Mouse (Mus musculus): Measurements from ENCODE around the gene Dact3. TPM values are rescaled to one million over a fixed set of nuclear protein-coding genes. Genes with fewer than 3 reads are reported as not detected.

The Dact3 gene
- polyA plus RNA-seq, 1 experiment from 2014 or later = 2.1 TPM

DNA sequence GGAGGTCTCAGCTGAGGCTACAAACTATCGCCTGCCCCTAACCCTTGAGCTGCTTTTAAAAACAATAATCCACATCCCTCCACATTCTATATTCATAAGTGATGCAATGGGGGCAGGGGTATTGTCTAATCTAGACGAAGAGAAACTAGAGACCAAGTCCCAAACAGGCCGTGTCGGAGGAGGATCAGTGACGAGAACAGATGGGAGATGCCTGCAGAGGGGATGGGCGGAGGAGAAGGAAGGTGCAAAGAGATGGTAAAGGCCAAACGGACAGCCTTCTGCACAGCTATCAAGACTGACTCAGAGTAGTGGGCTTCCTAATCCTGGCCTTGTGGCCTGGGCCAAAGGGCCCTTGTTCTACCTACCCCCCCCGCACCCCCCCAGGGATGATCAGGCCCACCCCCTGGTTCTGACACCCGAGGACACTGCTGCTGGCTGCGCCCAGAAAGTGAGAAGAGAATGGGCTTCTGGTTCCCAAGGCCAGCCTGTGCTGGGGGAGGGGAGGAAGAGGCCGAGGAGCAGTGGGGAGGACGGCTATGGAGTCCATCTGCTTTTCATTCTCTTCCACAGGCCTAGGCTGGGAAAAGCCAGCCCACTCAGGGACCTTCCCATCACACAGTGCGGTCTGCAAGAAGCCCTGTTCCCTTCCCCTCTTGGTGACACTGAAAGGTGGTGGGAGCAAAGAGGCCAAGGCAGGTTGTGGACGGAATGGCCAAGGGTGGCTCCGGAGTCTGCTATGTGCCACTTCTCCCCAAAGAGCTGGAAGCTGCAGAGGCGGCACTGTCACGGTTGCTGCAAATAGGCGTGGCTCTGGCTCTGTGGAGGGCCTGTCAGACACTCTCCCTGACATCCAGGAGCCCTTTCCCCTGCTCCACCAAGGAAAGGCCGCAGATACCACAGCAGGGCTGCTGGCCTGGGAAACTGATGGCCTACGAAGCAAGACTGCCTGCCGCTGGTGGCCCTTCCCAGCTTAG lies 46.0 kb downstream of the Dact3 start:
- whole genome bisulfite sequencing = 50% methylated on average over 21 of the region's 21 CpGs
- Histone ChIP-seq H3K9ac (ENCODE audit: low read length) (peak overlapping the region; percentile 98), H3K9me3 (ENCODE audit: control insufficient read depth, low read length) (no peaks in the 10 kb centered on the region), H3K27ac (ENCODE audit: low read length) (no peak overlapping the region; the same call in 1 of the 2 replicates), H3K36me3 (ENCODE audit: control insufficient read depth, insufficient read depth, low read length) (peaks cover 17% of the 10 kb centered on the region), H3K4me1 (replicated peaks; ENCODE audit: control insufficient read depth, insufficient read depth, low read length) (peaks cover 39% of the 10 kb centered on the region), H3K4me2 (ENCODE audit: low read depth, low read length) (peak overlapping the region; percentile 74), H3K27me3 (ENCODE audit: control insufficient read depth, insufficient read depth, low read depth, low read length) (no peaks in the 10 kb centered on the region), H3K4me3 (ENCODE audit: low read length) (peak overlapping the region; percentile 98)
- ATAC-seq (ENCODE audit: low read depth) = no peak

DNA sequence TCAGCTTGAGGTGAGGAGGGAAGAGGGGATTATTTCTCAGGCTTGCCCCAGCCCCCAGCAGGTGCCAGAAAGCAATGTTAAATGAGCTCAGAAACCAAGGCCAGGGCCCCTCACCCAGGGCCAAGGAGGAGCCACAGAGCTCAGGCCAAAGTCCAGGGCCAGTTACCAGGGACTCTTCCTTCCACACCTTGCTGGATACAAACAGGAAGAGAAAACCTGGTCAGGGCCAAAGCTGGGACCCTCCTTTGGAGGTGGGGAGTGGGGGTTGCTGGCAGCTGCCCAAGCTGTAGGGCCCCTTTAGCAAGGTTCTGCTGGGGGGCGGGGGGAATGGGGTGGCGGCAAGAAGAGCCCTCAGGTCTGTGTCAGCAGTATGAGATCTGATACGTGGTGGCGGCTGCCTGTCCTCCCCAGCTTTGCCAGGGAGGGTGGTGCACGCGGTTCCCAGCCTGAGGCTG lies 46.8 kb downstream of the Dact3 start:
- no peaks in the 10 kb centered on the region for H3K9me3 ChIP-seq (ENCODE audit: control insufficient read depth, low read length)
- peak overlapping the region; percentile 74 for H3K4me2 ChIP-seq (ENCODE audit: low read depth, low read length)
- peak overlapping the region; percentile 98 for H3K4me3 ChIP-seq (ENCODE audit: low read length)
- peak overlapping the region; percentile 98 for H3K9ac ChIP-seq (ENCODE audit: low read length)
- peaks cover 14% of the 10 kb centered on the region for H3K36me3 ChIP-seq (ENCODE audit: control insufficient read depth, insufficient read depth, low read length)
- no peak for ATAC-seq (ENCODE audit: low read depth)
- WGBS = 33% methylated on average over 6 of the region's 6 CpGs
- H3K27ac ChIP-seq (ENCODE audit: low read length) = peak overlapping the region; percentile 24; the same call in 1 of the 2 replicates
- H3K27me3 ChIP-seq (ENCODE audit: control insufficient read depth, insufficient read depth, low read depth, low read length) = no peaks in the 10 kb centered on the region
- H3K4me1 ChIP-seq (replicated peaks; ENCODE audit: control insufficient read depth, insufficient read depth, low read length) = peaks cover 36% of the 10 kb centered on the region

DNA sequence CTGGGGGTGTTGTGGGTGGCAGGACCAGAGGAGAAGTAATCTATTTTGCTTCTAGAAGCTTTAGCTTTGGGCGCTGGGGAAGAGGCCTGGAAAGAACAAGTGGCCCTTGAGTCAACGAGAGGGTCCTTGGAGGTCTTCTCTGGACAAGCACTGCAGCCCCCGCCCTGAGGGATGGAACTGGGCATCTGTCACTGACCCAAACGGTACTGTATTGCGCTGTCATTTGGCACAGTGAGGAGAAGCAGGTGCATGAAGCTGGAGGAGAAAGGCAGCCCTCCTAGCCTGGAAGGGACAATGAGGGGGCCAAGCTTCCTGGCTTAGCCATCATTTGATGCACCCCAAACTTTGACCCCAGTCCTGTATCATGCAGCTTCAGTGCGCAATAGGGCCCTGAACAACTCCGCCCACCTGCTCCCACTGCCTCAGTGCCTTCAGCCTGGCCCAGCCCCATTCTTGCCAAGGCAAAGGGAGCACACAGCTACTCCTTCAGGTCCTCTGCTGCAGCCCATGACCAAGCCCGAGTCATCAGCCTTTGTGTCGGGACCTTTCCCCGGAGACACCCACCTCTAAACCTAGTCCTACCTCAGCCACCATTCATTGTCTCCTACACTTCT lies 47.4 kb downstream of the Dact3 start:
- ATAC-seq (ENCODE audit: low read depth) = no peak
- WGBS = 37% methylated on average over 10 of the region's 10 CpGs
- H3K27ac ChIP-seq (ENCODE audit: low read length) = no peak overlapping the region
- H3K36me3 ChIP-seq (ENCODE audit: control insufficient read depth, insufficient read depth, low read length) = peaks cover 9% of the 10 kb centered on the region
- peak overlapping the region; percentile 98 for H3K9ac ChIP-seq (ENCODE audit: low read length)
- no peaks in the 10 kb centered on the region for H3K9me3 ChIP-seq (ENCODE audit: control insufficient read depth, low read length)
- peak overlapping the region; percentile 98 for H3K4me3 ChIP-seq (ENCODE audit: low read length)
- peaks cover 36% of the 10 kb centered on the region for H3K4me1 ChIP-seq (replicated peaks; ENCODE audit: control insufficient read depth, insufficient read depth, low read length)
- no peaks in the 10 kb centered on the region for H3K27me3 ChIP-seq (ENCODE audit: control insufficient read depth, insufficient read depth, low read depth, low read length)
- peak overlapping the region; percentile 74 for H3K4me2 ChIP-seq (ENCODE audit: low read depth, low read length)

DNA sequence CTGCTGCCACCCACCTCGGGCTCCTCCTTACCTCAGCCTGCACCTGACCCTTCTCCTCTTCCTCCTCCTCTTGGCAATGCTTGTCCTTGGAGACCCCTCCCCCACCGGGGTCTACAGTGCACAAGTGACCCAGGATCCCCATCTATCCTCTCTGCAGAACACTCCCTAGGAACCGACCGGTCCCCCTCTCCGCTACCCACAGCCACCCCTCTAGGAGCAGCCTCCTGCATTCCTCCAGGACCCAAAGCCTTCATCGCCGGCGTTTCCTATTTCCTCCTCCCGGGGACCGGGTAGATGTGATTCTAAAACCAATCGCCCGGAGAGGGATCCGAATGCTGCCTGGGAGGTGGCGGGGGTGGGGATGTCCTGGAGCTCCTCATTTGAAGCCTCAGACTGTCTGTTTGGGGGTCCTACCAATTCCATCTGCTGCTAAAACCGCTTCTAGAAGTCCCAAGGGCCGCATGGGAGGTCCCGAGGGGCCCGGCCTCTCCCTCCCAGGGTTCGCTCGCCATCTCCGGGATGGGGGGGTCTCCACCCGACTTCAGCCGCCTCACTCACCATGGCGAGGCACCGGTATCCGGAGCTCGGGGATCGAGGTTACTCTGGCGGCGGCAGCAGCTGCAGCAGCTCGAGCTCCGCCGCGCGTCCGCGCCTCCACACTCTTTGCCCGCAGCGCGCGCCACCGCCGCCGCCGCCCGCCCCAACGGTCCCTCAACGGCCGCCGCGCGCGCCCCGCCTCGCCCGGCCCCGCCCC lies 48.3 kb downstream of the Dact3 start:
- under 1% methylated on average over 49 of the region's 57 CpGs for WGBS
- Histone ChIP-seq H3K27ac (ENCODE audit: low read length) (peak overlapping the region; percentile 93), H3K36me3 (ENCODE audit: control insufficient read depth, insufficient read depth, low read length) (peaks cover 2% of the 10 kb centered on the region; the same call in 1 of the 2 replicates), H3K4me2 (ENCODE audit: low read depth, low read length) (peak overlapping the region; percentile 74), H3K4me3 (ENCODE audit: low read length) (peak overlapping the region; percentile 98), H3K9me3 (ENCODE audit: control insufficient read depth, low read length) (no peaks in the 10 kb centered on the region), H3K27me3 (ENCODE audit: control insufficient read depth, insufficient read depth, low read depth, low read length) (no peaks in the 10 kb centered on the region), H3K9ac (ENCODE audit: low read length) (peak overlapping the region; percentile 98), H3K4me1 (replicated peaks; ENCODE audit: control insufficient read depth, insufficient read depth, low read length) (peaks cover 30% of the 10 kb centered on the region)
- ATAC-seq (ENCODE audit: low read depth) = peak; percentile 1; the same call in 1 of the 2 replicates

DNA sequence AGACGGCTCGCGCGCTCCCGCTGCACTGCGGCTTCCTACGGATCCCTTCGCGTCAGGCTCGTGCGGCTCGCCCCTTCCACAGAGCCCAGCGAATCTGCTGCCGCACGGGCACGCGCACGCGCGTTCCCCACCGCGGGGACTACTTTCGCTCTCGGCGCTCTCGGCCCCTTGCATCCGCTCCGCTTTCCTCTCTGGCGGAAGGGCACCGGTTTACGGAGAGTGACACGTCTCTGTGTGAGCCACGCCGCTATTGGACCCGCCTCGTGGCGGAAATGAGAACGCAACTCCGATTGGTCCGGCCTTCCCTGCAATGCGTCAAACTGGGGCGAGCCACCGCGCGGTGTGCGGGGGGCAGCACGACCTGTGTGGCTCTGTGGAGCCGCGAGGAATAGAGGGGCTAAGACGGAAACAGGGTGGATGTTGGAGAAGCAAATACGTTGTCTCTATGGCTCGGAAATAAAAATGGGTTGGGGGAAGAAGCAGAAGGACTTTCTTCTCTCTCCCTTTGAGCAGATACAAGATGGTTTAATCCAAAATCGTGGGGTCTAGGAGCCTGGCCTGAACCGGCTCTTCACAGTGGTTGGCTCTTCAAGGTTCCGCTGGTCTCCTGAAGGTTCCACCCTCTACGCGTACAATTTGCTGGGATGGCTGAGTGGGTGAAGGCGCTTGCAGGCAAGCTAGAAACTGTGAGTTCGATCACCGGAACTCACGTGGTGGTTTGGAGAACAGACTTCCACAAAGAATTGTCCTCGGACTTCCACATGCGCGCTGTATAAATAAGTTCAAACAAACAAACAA lies 49.1 kb downstream of the Dact3 start, which contains the start of gene Calm3:
Gene Calm3 (minus strand): TSS at position 78 of the 798 bp plus-strand sequence.
- Histone ChIP-seq H3K9ac (ENCODE audit: low read length) (peak within 1 kb of the TSS; percentile 98), H3K4me3 (ENCODE audit: low read length) (peak within 1 kb of the TSS; percentile 98), H3K27me3 (ENCODE audit: control insufficient read depth, insufficient read depth, low read depth, low read length) (no peaks in the 10 kb centered on the region), H3K27ac (ENCODE audit: low read length) (peak within 1 kb of the TSS; percentile 93), H3K9me3 (ENCODE audit: control insufficient read depth, low read length) (no peaks in the 10 kb centered on the region), H3K4me2 (ENCODE audit: low read depth, low read length) (peak within 1 kb of the TSS; percentile 74), H3K4me1 (replicated peaks; ENCODE audit: control insufficient read depth, insufficient read depth, low read length) (peaks cover 30% of the 10 kb centered on the region), H3K36me3 (ENCODE audit: control insufficient read depth, insufficient read depth, low read length) (peaks cover 2% of the 10 kb centered on the region; the same call in 1 of the 2 replicates)
- 1% methylated on average over 49 of the region's 64 CpGs for WGBS
- ATAC-seq (ENCODE audit: low read depth) = peak; percentile 95

DNA sequence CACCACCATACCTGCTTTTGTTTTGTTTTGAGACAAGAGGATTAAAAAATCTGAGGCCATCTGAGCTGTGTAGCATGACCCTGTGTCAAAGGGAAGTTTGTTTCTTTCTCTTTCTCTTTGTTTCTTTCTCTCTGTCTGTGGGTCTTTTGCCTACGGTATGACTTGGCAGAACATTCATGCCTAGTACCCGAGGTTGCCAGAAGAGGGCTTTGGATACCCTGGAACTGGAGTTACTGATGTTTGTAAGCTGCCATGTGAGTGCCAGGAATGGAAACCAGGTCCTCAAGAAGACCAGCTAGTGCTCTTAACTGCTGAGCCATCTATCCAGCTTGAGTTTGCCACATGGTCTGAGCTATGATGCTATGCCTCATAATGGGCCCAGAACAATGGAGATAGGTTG lies 53.2 kb downstream of the Dact3 start:
- 24% methylated on average over 2 of the region's 2 CpGs for WGBS
- no peak overlapping the region for H3K4me3 ChIP-seq (ENCODE audit: low read length)
- H3K27me3 ChIP-seq (ENCODE audit: control insufficient read depth, insufficient read depth, low read depth, low read length) = no peaks in the 10 kb centered on the region
- no peaks in the 10 kb centered on the region for H3K36me3 ChIP-seq (ENCODE audit: control insufficient read depth, insufficient read depth, low read length)
- no peak overlapping the region for H3K27ac ChIP-seq (ENCODE audit: low read length)
- no peak overlapping the region for H3K4me2 ChIP-seq (ENCODE audit: low read depth, low read length)
- no peaks in the 10 kb centered on the region for H3K9me3 ChIP-seq (ENCODE audit: control insufficient read depth, low read length)
- no peaks in the 10 kb centered on the region for H3K4me1 ChIP-seq (replicated peaks; ENCODE audit: control insufficient read depth, insufficient read depth, low read length)
- no peak for ATAC-seq (ENCODE audit: low read depth)
- no peak overlapping the region for H3K9ac ChIP-seq (ENCODE audit: low read length)

DNA sequence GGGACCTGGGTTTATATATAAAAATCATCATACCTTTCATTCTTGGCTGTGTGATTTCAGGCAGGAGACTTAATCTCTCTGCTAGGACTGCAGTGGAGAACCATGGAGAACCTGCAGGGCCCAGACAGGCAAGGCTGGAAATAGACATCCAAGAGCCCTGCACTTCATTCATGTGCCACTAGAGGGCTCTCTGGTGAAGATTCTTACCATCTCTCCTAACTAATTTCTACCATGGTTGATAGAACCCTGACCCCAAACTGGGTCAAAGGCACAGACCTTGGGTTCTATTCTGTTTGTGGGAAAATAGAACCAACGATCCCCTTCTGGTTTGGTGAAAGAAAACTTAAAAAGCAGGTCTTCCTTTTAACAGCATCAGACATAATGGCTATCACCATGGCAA lies 55.7 kb downstream of the Dact3 start:
- Histone ChIP-seq H3K27ac (ENCODE audit: low read length) (no peak overlapping the region), H3K9ac (ENCODE audit: low read length) (no peak overlapping the region), H3K36me3 (ENCODE audit: control insufficient read depth, insufficient read depth, low read length) (no peaks in the 10 kb centered on the region), H3K27me3 (ENCODE audit: control insufficient read depth, insufficient read depth, low read depth, low read length) (no peaks in the 10 kb centered on the region), H3K9me3 (ENCODE audit: control insufficient read depth, low read length) (no peaks in the 10 kb centered on the region), H3K4me1 (replicated peaks; ENCODE audit: control insufficient read depth, insufficient read depth, low read length) (no peaks in the 10 kb centered on the region), H3K4me2 (ENCODE audit: low read depth, low read length) (no peak overlapping the region), H3K4me3 (ENCODE audit: low read length) (no peak overlapping the region)
- ATAC-seq (ENCODE audit: low read depth) = no peak
- WGBS = 7% methylated on average over 1 of the region's 1 CpGs

DNA sequence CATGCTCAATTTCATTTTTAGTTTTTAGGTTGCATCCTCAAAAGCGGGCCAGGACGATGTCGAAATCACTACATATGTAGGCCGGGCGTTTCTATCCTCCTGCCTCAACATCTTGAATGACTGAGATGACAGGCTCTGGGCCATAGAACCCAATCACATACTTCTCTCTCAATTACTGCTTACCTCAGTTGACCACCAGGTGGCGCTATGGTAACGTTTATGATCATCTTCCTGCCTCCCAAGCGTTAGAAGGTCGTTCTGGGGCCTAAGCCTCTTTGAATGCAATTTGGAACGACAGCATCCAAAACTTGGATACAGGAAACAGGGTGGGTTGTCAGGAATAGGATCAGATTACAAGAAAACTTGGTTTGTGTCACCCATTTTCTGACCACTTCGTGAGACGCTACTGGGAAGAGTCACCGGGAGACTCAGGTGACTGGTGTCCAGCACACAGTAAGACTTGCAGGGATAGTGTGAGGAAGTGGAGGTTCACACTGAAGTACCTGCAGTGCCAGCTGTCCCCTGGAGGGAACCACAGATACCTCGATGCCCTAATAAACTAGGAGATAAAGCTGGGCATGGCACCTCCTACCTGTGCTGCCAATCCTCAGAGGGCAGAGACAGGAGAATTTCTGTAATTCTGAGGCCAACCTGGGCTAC lies 57.0 kb downstream of the Dact3 start:
- Histone ChIP-seq H3K9me3 (ENCODE audit: control insufficient read depth, low read length) (no peaks in the 10 kb centered on the region), H3K9ac (ENCODE audit: low read length) (no peak overlapping the region), H3K27me3 (ENCODE audit: control insufficient read depth, insufficient read depth, low read depth, low read length) (no peaks in the 10 kb centered on the region), H3K4me3 (ENCODE audit: low read length) (no peak overlapping the region), H3K36me3 (ENCODE audit: control insufficient read depth, insufficient read depth, low read length) (no peaks in the 10 kb centered on the region), H3K4me1 (replicated peaks; ENCODE audit: control insufficient read depth, insufficient read depth, low read length) (no peaks in the 10 kb centered on the region), H3K27ac (ENCODE audit: low read length) (no peak overlapping the region; the same call in 1 of the 2 replicates), H3K4me2 (ENCODE audit: low read depth, low read length) (no peak overlapping the region)
- ATAC-seq (ENCODE audit: low read depth) = peak; percentile 73
- WGBS = 18% methylated on average over 14 of the region's 14 CpGs

All from lung, embryonic 16.5 days (tissue).